Mouse (Mus musculus) layer of hippocampus, adult 9-11 months (tissue): ENCODE data around the gene Kdm1b.

Experiments
- DNase-seq: peaks from one replicate; pipeline ENCODE4 v3.0.0; 2022

Kdm1b gene

DNA sequence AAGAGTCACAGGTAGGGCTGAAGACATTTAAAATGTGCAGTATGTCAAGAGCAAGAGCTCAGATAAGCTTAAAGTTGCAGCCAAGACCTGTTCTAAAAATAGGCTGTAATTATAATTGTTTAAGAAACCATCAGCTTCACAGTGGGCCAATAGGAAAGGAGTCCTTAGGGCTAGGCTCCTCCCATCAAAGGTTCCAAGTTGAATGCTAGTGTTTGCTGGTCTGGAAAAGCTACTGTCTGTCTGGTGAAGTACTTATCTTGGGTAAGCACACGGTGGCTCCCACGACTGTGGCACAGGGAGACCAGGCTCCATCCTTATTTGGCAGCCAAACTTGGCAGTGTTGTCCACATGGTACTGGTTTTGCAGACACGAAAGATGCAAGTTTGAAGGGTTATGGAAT, 69.6 kb downstream of the Kdm1b start:
- no peak for DNase-seq

DNA sequence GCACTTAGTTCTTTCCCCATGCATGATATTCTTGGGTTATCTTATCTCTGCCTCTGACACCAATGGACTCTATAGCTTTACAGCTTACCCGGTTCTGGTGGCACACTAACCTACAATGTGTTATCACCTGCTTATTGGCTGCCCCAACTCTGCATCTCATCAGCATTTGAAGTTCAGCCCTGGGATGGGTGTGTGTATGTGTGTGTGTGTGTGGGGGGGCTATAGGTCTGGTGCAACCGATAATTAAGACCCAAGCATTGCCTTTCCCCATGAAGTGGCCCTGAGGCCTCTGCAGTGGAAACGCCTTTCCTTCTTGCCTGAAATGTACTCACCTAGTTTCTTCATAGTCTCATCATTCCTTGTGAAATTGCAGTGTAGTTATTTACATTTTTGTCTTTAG, 72.7 kb downstream of the Kdm1b start:
- DNase-seq: no peak

DNA sequence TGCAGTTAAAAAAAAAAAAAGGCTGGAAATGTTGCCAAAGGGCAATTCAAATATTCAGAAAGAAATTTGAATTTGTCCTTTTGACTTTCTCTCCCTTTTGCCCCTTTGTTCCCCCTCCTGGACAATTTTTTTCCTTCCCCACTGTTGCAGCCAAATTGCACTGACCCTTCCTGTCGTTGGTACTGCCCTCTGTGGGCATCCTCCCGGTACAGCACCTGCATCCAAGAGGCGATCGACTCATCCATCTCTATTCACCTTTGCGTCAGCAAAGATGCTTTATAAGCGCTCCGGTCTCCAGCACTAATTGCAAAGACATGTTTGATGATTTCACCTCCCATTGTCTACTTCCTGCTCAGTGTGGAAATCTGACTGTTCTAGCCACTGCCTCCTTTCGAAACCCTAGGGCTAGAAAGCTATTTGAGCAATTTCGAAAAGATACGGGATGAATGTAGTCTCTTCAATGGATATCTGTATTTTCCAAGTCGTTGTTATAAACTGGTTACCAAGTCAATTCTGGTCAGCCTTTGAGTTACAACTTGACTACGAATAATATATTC, 78.1 kb downstream of the Kdm1b start:
- no peak for DNase-seq

DNA sequence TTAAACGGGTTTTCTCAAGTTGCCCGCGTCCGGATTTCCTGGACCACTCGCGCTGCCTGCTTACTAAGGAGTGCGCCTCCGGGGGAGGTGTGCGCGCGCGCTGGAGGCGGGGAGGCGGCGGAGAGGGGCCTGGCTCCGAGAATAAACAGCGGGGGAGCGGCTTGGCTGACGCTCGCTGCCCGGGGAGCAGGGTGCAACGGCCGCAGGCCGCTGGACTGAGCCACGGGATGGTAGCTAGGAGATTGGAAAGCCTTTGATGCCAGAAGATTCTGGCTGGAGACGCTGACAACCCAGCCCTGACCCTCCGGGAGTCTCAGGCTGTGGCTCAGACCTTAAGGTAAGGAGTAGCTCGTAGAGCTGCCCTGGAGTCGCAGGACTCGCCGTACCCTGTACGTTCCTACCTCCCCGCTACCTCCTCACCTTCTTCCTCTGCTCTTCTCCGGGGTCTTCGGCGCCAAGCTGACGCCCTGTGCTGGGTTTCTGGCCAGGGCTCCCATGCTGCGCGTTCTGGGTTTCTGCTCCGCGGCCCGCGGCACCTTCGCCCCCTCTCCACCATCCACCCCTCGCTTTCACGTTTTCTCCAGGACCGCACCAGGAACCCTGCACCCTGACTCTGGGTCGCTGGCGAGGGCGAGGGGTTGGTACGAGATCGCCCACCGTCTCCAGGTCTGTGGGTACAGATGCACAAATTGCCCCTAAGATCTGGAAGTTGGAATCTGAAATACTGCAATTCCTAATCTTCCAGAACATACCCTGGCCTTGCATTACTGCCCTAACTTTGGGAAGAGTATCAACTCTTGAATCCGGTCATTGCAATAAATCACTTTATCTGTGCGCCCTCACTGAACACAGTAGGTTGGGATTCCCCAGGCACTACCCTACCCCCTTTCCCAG, 79.5 kb downstream of the Kdm1b start, which contains the start of gene Rnf144b:
TSS of gene Rnf144b (plus strand) at position 120 of the 894 bp plus-strand sequence.
- DNase-seq: peak; percentile 42

DNA sequence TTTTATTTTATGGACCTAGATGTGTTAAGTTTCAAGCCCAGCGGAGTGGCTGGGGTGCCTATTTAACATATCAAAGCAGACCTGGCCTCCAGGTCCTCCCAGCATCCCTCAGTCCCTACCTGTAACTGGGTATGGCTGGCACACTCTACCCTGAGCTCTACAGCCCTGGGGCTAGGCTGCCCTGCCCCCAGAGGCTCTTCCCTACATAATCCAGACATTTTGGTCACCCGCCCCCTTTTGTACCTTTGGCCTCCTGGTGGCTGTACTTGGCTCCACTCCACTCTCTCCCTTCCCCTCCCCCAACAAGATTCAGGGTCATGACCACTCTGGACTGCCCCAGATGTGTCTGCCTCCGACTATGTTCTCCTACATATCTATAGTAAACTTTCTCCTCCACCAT, 81.2 kb downstream of the Kdm1b start:
- DNase-seq: no peak

DNA sequence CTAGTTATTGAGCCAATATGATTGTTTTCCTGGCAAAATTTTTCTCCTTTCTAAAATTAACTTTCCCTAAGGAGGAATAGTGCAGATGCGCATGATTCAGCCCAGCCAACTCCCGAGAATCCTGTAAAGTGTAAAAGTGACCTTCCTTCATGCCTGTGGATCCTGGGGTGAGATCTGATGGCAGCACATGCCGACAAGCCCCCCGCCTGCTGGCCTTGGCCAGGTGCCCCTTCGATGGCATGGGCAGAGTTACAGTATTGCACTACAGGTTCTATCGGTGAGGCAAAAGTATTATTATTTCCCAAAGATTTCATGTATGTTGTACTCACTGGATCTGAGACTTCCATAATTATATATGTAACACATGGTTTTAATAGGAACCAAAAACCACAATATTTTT, 81.7 kb downstream of the Kdm1b start:
- DNase-seq: no peak

DNA sequence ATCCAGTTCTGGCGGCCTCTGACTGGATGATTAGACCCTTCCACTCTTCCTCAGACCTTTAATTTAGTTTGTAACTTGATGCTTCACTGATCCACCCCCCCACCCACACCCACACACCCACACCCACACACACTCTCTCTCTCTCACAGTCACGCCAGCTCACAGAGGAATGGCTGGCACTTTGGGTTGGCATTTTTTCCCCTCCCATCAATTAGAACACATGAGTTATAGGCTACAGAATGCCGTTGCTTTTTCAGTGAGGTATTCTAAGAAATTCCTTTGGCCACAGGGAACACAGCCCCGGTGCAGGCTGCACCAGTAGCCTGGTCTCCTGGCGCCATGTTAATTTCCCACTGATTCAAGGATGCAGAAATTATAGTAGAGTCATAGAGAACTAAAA, 82.3 kb downstream of the Kdm1b start:
- no peak for DNase-seq

DNA sequence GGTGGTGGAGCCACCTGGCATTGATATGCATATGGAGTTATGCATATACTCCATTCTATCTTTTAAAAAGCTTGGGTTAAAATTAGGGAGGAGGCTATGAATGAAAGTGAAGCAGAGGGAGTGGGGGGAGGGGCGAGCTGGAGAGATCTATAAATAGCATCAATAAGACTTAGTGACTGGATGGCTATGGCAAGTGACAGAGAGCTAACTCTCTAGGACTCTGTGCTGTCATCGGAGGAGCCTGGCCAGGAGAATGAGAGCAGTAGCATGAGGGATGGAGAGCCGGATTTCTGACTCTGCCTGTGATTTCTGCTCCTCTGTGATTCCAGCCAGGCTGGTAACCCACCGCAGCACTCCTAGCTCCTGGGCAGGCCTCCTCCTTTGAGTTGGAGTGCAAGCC, 85.8 kb downstream of the Kdm1b start:
- no peak for DNase-seq

DNA sequence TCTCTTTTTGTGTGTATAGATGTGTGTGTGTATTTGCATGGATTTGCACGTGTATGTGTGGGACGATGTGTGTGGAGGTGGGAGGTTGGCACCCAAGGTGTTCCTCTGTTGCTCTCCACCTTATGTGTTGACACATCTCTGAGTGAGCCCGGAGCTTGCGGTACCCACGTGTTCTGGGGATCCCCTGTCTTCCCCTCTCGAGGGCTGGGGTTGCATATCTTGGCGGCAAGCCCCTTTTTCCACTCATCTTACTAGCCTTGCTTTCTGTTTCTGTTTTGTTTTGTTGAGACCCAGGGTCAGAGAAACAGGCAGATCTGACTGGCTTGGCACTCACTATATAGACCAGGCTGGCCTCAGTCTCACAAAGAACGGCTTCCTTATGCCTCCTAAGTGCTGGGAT, 89.8 kb downstream of the Kdm1b start:
- DNase-seq: no peak

DNA sequence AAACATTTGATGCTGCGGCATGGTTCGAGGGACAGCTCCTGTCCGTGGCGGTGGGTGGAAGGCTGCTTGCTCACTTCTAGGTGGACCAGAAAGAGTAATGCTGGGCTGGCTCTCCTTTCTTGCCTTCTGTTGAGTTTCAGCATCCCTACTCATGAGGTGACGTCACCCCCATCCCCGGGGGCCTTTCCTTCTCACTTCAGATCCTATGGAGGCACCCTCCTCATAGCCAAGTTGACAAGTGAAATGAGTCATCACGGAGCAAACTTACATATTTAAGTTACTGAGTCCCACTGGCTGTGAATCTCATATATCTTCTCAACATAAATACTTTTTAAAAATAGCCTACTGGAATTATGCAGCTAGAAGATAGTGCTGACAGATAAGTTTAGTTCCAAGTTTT, 91.5 kb downstream of the Kdm1b start:
- no peak for DNase-seq
